Mouse (Mus musculus) spleen, adult 2 months (tissue): ENCODE results near the gene Mllt11. TPM values are rescaled to one million over a fixed set of nuclear protein-coding genes. Genes with fewer than 3 reads are reported as not detected.

Source experiments
- DNase-seq, 2 experiments: peaks; one replicate each; pipeline versions ENCODE4 v3.0.0 to v3.0.0-alpha.2; 2012 to 2021; ENCODE audit warnings: low spot score in 2 of 2, low read depth in 1 of 2
- H3K27ac ChIP-seq: fragments of 200-500 bp; 2 replicates; pipeline ENCODE4 v1.5.1; 2012; ENCODE audit warnings: low read length, inconsistent platforms; ENCODE audit not compliant: insufficient read depth
- H3K27me3 ChIP-seq: fragments of 200-500 bp; 2 replicates; pipeline ENCODE4 v1.6.1; 2012; ENCODE audit warnings: mild to moderate bottlenecking, moderate library complexity, low read length, inconsistent platforms; ENCODE audit not compliant: control insufficient read depth, insufficient read depth
- H3K36me3 ChIP-seq: fragments of 200-500 bp; 2 replicates; pipeline ENCODE4 v1.6.1; 2012; ENCODE audit warnings: mild to moderate bottlenecking, low read length, inconsistent platforms; ENCODE audit not compliant: control insufficient read depth, insufficient read depth
- H3K4me1 ChIP-seq: fragments of 200-500 bp; 2 replicates; pipeline ENCODE4 v1.6.1; 2011; ENCODE audit warnings: inconsistent platforms; ENCODE audit not compliant: control insufficient read depth, insufficient read depth, insufficient read length
- H3K4me3 ChIP-seq: fragments of 200-500 bp; 2 replicates; pipeline ENCODE4 v1.5.1; 2011; ENCODE audit warnings: mild to moderate bottlenecking, inconsistent platforms; ENCODE audit not compliant: insufficient read depth, insufficient read length; ENCODE audit errors: extremely low read depth
- CTCF ChIP-seq: fragments of 200-500 bp; IDR thresholded peaks from 2 replicates; pipeline ENCODE4 v1.5.1; 2011; ENCODE audit warnings: mild to moderate bottlenecking, inconsistent platforms; ENCODE audit not compliant: insufficient read depth, insufficient read length, insufficient replicate concordance; ENCODE audit errors: extremely low read depth
- POLR2A ChIP-seq: fragments of 200-500 bp; IDR thresholded peaks from 2 replicates; pipeline ENCODE4 v1.6.1; 2011; ENCODE audit warnings: low read depth, low read length, inconsistent platforms
- WGBS: fragments of 180-500 bp; shearing (Covaris S2); methylation state at CpG from one replicate; pipeline ENCODE4 v1.1.7; 2018; 5-methylcytosine and 5-hydroxymethylcytosine counted together
- polyA plus RNA-seq: library from polyadenylated mRNA; depleted of rRNA; stranded (reverse); fragments of >200 nt; gene quantifications from 2 replicates; pipeline ENCODE4 v1.2.3, GENCODE M21; 2012; rRNA removed

Mllt11 gene
- 15.5 and 16.2 TPM in 2 replicates for polyA plus RNA-seq

GRCm38 (mm10) chr3:95231298-95232221, at the start of gene Mllt11:
TSS of gene Mllt11 (minus strand) at chr3:95232171.
- DNase-seq, result peak; percentile 34 to 82
- peaks cover 15% of the 10 kb centered on the region for H3K4me1 ChIP-seq
- no peaks in the 10 kb centered on the region for H3K27me3 ChIP-seq
- TF ChIP-seq POLR2A, result peak; percentile 70
- no peak for TF ChIP-seq CTCF
- H3K36me3 ChIP-seq, result peaks cover 44% of the 10 kb centered on the region
- H3K4me3 ChIP-seq, result peak within 1 kb of the TSS; percentile 49
- 35% methylated on average over 13 of the region's 13 CpGs for WGBS
- H3K27ac ChIP-seq, result peak within 1 kb of the TSS; percentile 97

GRCm38 (mm10) chr3:95281216-95282126, 49.5 kb upstream of the Mllt11 start, which contains the start of the genes Mindy1 and Prune1:
TSS of gene Mindy1 (plus strand) at chr3:95281345.
TSS of gene Prune1 (minus strand) at chr3:95282076.
- under 1% methylated on average over 53 of the region's 53 CpGs for WGBS
- TF ChIP-seq CTCF (no peak), POLR2A (no peak)
- Histone ChIP-seq H3K4me3 (peak within 1 kb of the TSS; percentile 82), H3K27ac (peak within 1 kb of the TSS; percentile 94), H3K27me3 (no peaks in the 10 kb centered on the region), H3K36me3 (no peaks in the 10 kb centered on the region), H3K4me1 (no peaks in the 10 kb centered on the region; the same call in 1 of the 2 replicates)
- DNase-seq, result peak; percentile 96 to 99

DNA sequence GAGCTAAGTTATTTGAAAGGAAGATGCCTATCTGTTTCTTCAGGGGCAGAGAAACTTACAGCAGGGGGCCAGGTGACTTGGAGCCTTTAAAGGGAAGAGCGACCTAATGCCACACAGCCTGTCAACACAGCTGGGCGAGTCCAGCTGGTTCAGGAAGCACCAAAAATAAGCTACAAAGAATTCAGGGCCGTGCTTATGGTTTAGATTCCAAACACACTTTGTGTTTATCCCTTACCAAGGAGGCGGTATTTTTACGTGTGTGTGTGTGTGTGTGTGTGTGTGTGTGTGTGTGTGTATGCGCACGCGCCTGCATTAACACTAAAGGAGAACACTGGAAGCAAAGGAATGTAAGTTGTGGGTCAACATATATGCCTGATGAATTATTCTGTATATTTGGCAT, 48.8 kb upstream of the Mllt11 start:
- 13% methylated on average over 8 of the region's 8 CpGs for WGBS
- no peak for DNase-seq
- Histone ChIP-seq H3K27ac (peak overlapping the region; percentile 44), H3K4me1 (no peaks in the 10 kb centered on the region; the same call in 1 of the 2 replicates), H3K27me3 (no peaks in the 10 kb centered on the region), H3K36me3 (no peaks in the 10 kb centered on the region), H3K4me3 (peak overlapping the region; percentile 9; the same call in 1 of the 2 replicates)
- no peak for TF ChIP-seq CTCF
- no peak for TF ChIP-seq POLR2A

GRCm38 (mm10) chr3:95277149-95277551, 45.2 kb upstream of the Mllt11 start:
- no peaks in the 10 kb centered on the region for H3K36me3 ChIP-seq
- H3K4me1 ChIP-seq, result no peaks in the 10 kb centered on the region; the same call in 1 of the 2 replicates
- no peak overlapping the region for H3K27ac ChIP-seq
- DNase-seq, result no peak
- H3K4me3 ChIP-seq, result no peak overlapping the region
- 78% methylated on average over 1 of the region's 1 CpGs for WGBS
- no peaks in the 10 kb centered on the region for H3K27me3 ChIP-seq
- TF ChIP-seq POLR2A (no peak), CTCF (no peak)

- no peaks in the 10 kb centered on the region for H3K36me3 ChIP-seq
- H3K27ac ChIP-seq, result no peak overlapping the region
Observed at GRCm38 (mm10) chr3:95276428-95276934, 44.5 kb upstream of the Mllt11 start.

DNA sequence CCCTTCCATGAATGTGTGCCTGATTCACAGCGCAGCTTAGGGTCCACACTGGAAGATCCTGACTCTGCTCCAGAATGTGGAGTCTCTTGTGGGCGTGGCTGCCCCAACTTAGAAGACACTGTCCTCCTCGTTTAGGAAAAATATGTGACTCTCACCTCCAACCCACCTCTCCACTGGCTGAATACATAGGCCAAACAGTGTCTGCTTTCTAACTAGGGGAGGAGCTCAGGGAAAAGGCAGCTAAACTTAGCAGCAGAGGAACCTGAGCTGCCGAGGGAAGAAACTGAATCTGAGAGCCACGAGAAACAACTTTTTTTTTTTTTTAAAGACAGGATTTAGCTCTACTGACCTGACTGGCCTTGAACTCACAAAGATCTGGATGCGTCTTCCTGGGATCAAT, 43.2 kb upstream of the Mllt11 start:
- Histone ChIP-seq H3K4me3 (no peak overlapping the region), H3K4me1 (no peaks in the 10 kb centered on the region), H3K36me3 (no peaks in the 10 kb centered on the region), H3K27ac (no peak overlapping the region), H3K27me3 (no peaks in the 10 kb centered on the region)
- DNase-seq, result no peak
- WGBS, result 59% methylated on average over 6 of the region's 6 CpGs
- TF ChIP-seq POLR2A (no peak), CTCF (no peak)

More at GRCm38 (mm10) chr3:95276428-95276934, 44.5 kb upstream of the Mllt11 start:
- Histone ChIP-seq H3K27me3 (no peaks in the 10 kb centered on the region), H3K4me1 (no peaks in the 10 kb centered on the region; the same call in 1 of the 2 replicates), H3K4me3 (no peak overlapping the region)
- TF ChIP-seq POLR2A, result no peak
- TF ChIP-seq CTCF, result no peak
- 50% methylated on average over 5 of the region's 5 CpGs for WGBS
- no peak for DNase-seq
